Mouse (Mus musculus) heart, embryonic 10.5 days (tissue): ENCODE data around the gene Emp2. TPM values are rescaled to one million over a fixed set of nuclear protein-coding genes. Genes with fewer than 3 reads are reported as not detected.
"Not testable (repeated sequence)": the region's sequence is repeated elsewhere in the genome, so short reads cannot be mapped to it uniquely, and the experiment has no call there.

ENCODE experiments used
- DNase-seq: peaks from one replicate; pipeline ENCODE4 v3.0.0-alpha.2; 2017; ENCODE audit warnings: low spot score
- H3K27ac ChIP-seq: fragments of 300-500 bp; sonication (generic); 2 replicates; pipeline ENCODE4 v1.5.1; 2016; ENCODE audit warnings: mild to moderate bottlenecking
- H3K27me3 ChIP-seq: fragments of 300-500 bp; sonication (generic); 2 replicates; pipeline ENCODE4 v1.6.1; 2016; ENCODE audit warnings: mild to moderate bottlenecking; ENCODE audit not compliant: poor library complexity, insufficient read depth, severe bottlenecking
- H3K36me3 ChIP-seq: fragments of 300-500 bp; sonication (generic); 2 replicates; pipeline ENCODE4 v1.6.1; 2016; ENCODE audit warnings: mild to moderate bottlenecking, moderate library complexity
- H3K4me1 ChIP-seq: fragments of 300-500 bp; sonication (generic); 2 replicates; pipeline ENCODE4 v1.6.1; 2016; ENCODE audit warnings: mild to moderate bottlenecking
- H3K4me3 ChIP-seq: fragments of 300-500 bp; sonication (generic); 2 replicates; pipeline ENCODE4 v1.5.1; 2016; ENCODE audit warnings: mild to moderate bottlenecking, moderate library complexity
- H3K9me3 ChIP-seq: fragments of 300-500 bp; sonication (generic); 2 replicates; pipeline ENCODE4 v1.6.1; 2016; ENCODE audit warnings: mild to moderate bottlenecking, moderate library complexity
- WGBS: fragments of 180-500 bp; shearing (Covaris S2); methylation state at CpG from one replicate; pipeline ENCODE4 v1.1.7; 2016; 5-methylcytosine and 5-hydroxymethylcytosine counted together
- microRNA-seq: library from miRNA; unstranded; fragments of <30 nt; microRNA quantifications from one replicate; pipeline ENCODE4, GENCODE M21; 2017
- polyA plus RNA-seq: library from polyadenylated mRNA; unstranded; fragments of >200 nt; fragmentation: Nextera tagmentation; extraction: Ambion mirVana; gene quantifications from 2 replicates; pipeline ENCODE4 v1.2.1, GENCODE M21; 2016

The Emp2 gene
- polyA plus RNA-seq, 1 experiment from 2014 or later: 22.3 TPM

DNA sequence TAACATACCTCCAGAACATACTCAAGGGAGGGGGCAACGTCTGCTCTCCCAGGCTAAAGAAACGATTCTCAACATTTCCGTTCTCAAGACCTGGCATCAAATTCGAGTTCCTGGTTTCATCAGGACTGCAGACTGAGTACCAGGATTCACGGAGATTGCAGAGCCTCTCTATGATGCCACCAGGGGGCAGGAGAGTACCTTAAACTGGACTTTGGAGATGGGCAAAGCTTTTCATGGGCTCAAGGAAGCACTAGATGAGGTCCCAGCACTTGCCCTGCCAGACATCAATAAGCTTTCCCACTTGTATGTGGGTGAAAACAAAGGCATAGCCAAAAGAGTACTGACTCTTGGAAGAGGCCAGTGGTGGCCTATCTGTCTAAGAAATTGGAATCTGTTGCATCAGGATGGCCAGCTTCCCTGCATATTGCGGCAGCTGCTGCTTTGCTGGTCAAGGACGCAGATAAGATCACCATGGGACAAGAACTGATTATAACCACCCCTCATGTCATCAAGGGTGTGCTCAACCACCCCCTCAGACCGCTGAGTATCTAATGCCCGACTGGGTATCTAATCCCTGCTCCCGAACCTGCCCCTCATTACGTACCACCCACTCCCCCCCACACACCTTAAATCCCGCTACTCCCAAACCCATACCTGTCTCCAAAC lies 33.3 kb downstream of the Emp2 start:
- Histone ChIP-seq H3K27me3 (no peaks in the 10 kb centered on the region), H3K4me1 (no peaks in the 10 kb centered on the region), H3K9me3 (no peaks in the 10 kb centered on the region), H3K36me3 (peaks cover 20% of the 10 kb centered on the region; the same call in 1 of the 2 replicates), H3K4me3 (no peak overlapping the region), H3K27ac (no peak overlapping the region)
- peak; percentile 84 for DNase-seq
- 44% methylated on average over 12 of the region's 12 CpGs for WGBS

DNA sequence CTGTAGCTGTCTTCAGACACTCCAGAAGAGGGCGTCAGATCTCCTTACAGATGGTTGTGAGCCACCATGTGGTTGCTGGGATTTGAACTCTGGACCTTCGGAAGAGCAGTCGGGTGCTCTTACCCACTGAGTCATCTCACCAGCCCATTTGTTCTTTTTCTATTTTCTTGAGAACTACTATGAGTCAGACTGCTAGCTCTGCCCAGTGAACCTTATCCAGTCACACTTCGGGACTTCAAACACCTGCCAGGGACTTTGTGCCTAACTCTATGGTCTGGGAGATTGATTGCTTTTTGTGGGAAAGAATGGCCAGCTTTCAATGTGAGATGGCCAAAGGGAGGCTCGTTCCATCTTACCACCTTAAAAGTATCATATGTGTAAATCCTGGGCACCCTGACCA lies 37.0 kb downstream of the Emp2 start:
- H3K27me3 ChIP-seq, H3K36me3 ChIP-seq, H3K27ac ChIP-seq, DNase-seq, H3K9me3 ChIP-seq, H3K4me3 ChIP-seq, H3K4me1 ChIP-seq: not testable (repeated sequence)
- 79% methylated on average over 5 of the region's 5 CpGs for WGBS

DNA sequence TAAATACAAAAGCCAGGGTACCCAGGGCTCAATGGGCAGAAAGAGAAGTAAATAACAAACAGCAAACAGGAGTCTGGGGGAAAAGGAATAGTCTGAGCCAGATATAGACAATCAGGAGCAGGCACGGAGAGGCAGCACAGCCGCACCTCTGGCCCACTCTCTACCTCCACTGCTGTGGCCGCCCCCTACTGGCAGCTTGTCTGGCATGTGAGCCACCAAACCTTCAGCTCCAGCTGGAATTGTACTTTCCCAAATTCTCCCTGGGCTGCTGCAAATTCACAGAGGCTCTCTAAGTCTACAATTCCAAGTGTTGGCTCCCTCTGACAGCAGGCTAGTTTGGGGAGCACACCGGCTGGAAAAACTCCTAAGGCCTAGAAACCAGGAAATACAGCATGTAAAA lies 39.3 kb downstream of the Emp2 start:
- no peak overlapping the region for H3K27ac ChIP-seq
- H3K4me3 ChIP-seq: no peak overlapping the region
- H3K4me1 ChIP-seq: no peaks in the 10 kb centered on the region
- 63% methylated on average over 4 of the region's 4 CpGs for WGBS
- H3K9me3 ChIP-seq: 0 out of 2 replicates have a peak, but pooled peaks cover 4% of the 10 kb centered on the region
- H3K27me3 ChIP-seq: no peaks in the 10 kb centered on the region
- DNase-seq: peak; percentile 7
- H3K36me3 ChIP-seq: no peaks in the 10 kb centered on the region

DNA sequence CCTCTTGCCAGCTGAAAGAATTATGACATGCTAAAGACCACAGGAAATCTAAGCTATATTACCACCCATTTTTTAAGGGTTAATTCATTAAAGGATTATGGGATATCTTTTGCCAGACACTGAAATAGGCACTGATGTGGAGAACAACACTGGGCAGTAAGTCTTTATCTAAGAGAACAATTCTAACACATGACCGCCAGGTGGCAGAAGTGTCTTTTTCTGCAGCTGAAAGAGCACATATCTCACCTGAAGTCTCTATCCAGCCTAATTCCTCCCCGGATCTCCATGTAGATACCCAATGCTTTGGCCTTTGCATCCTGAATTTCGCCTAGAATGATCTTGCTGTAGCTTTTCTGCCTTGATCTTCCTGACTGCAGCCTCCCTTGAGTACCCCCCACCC lies 41.5 kb downstream of the Emp2 start:
- H3K36me3 ChIP-seq: no peaks in the 10 kb centered on the region
- H3K9me3 ChIP-seq: 0 out of 2 replicates have a peak, but pooled peaks cover 4% of the 10 kb centered on the region
- no peaks in the 10 kb centered on the region for H3K27me3 ChIP-seq
- H3K27ac ChIP-seq: no peak overlapping the region
- no peak overlapping the region for H3K4me3 ChIP-seq
- 25% methylated on average over 3 of the region's 3 CpGs for WGBS
- H3K4me1 ChIP-seq: no peaks in the 10 kb centered on the region
- DNase-seq: no peak

DNA sequence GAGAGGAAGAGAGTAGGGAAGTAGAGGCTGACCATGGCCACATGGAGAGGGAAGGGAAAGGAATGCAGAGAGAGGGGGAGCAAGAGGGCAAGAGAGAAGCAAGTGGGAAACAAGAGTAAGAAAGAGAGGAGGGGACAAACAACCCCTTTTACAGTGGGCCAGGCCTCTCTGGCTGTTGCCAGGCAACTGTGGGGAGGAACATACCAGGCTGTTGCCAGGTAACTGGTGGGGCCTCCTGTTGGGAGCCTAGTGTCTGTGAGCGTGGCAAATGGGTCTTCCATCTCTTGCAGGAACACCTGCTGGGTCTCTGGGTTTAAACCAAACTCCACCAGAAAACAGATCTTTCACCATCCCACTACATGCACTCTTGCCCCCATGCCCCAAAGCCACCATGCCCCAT lies 59.8 kb downstream of the Emp2 start:
- no peak overlapping the region for H3K4me3 ChIP-seq
- no peaks in the 10 kb centered on the region for H3K9me3 ChIP-seq
- 67% methylated on average over 1 of the region's 1 CpGs for WGBS
- no peak for DNase-seq
- H3K36me3 ChIP-seq: no peaks in the 10 kb centered on the region
- H3K27ac ChIP-seq: no peak overlapping the region
- no peaks in the 10 kb centered on the region for H3K4me1 ChIP-seq
- H3K27me3 ChIP-seq: no peaks in the 10 kb centered on the region

DNA sequence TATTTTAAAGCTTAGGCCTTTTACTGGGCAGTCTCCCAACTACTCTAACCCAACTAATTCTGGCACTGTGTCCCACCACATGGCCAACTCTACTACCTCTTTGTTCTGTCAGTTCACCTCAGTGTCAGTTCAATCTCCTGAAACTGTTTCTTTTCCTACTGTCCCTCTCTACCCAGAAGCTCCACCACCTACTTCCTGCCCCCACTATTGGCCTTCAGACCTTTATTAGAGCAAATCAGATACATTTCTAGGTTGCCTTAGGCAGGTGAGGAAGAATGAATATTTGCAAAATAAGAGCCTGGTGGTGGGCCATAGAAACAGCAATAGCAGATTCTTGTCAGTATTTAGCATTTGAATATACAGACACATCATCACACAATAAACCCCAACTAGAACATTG lies 77.2 kb downstream of the Emp2 start:
- no peak overlapping the region for H3K27ac ChIP-seq
- H3K4me3 ChIP-seq: no peak overlapping the region
- no peaks in the 10 kb centered on the region for H3K9me3 ChIP-seq

More for the DNA sequence above, 77.2 kb downstream of the Emp2 start:
- Histone ChIP-seq H3K27me3 (no peaks in the 10 kb centered on the region), H3K4me1 (no peaks in the 10 kb centered on the region), H3K36me3 (no peaks in the 10 kb centered on the region)
- DNase-seq: no peak

Small RNA genes lying within 50 kb of the gene (microRNA-seq; reads per million reads assigned to microRNA genes)
- not detected for gene Gm22932

Other genes starting within 250 kb of the Emp2 start
- 0.26 and 0.33 TPM in 2 replicates for gene Rpl39l, start 143.7 kb downstream of the Emp2 start, polyA plus RNA-seq
- gene Atf7ip2, start 121.3 kb downstream of the Emp2 start, polyA plus RNA-seq: 1.0 and 1.2 TPM in 2 replicates
- 0.11 and 0.23 TPM in 2 replicates for gene Tekt5, start 81.5 kb upstream of the Emp2 start, polyA plus RNA-seq
- gene Nubp1, start 98.0 kb upstream of the Emp2 start, polyA plus RNA-seq: 60.1 and 70.9 TPM in 2 replicates
- 6.0 and 9.2 TPM in 2 replicates for gene Tvp23a, start 133.4 kb upstream of the Emp2 start, polyA plus RNA-seq
- gene Ciita, start 166.1 kb upstream of the Emp2 start, polyA plus RNA-seq: 0.05 and 0.27 TPM in 2 replicates
- 11.9 and 13.8 TPM in 2 replicates for gene Dexi, start 229.1 kb upstream of the Emp2 start, polyA plus RNA-seq
- 24.5 and 27.3 TPM in 2 replicates for gene Clec16a, start 231.4 kb upstream of the Emp2 start, polyA plus RNA-seq